Mouse (Mus musculus) induced T-regulatory cell, adult 2 months (primary cell): Measurements from ENCODE around the gene Spata22.
"Not testable (repeated sequence)": the region's sequence is repeated elsewhere in the genome, so short reads cannot be mapped to it uniquely, and the experiment has no call there.

Experiments used
- DNase-seq: peaks from one replicate; pipeline ENCODE4 v3.0.0-alpha.2; 2012; ENCODE audit warnings: low read depth

The Spata22 gene

DNA sequence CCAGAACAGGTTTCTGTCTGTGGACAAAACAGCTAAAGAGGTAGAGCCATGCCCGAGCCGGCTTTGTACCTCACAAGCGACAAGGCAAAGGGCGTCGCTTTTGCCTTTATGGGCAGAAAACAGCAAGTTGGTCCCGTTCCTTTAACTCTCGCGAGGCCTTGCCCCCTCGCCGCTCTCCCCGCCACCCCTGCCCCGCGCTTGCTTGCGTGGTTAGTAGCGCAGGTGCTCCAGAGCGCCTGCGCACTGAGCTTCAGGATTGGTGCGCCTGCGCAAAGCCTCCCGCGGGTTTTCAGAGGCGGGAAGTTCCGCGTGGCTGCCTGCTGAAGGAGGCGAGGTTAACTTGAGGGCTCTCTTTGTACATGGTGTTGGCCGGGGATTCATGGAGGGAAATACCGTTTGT is at the start of gene Spata22, which contains the start of the genes Aspa and Gm49340:
Gene Spata22, plus strand, starts transcription at position 300 of the 400 bp plus-strand sequence.
Gene Aspa, minus strand, starts transcription at position 155 of the 400 bp plus-strand sequence.
Gene Gm49340, plus strand, starts transcription at position 300 of the 400 bp plus-strand sequence.
- no peak for DNase-seq

DNA sequence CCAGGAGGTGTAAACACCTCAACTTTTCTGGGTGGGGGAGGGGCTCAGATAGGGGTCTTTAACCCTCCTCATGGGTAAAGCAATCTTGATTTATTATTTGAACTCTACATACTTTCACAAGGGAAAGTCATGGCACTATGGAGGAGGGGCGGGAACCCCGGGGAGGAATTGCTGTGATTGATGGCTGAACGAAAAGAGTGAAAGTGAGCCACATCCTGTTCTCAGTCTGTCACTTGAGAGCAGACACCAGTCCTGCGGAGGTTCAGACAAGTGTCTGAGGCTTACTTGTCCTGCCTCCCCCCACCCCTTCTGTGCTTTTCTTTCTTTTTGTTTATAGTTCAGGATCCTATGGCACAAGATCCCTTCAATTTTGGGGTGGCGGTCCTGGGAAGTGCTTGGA is 48.8 kb upstream of the Spata22 start:
- peak; percentile 33 for DNase-seq

DNA sequence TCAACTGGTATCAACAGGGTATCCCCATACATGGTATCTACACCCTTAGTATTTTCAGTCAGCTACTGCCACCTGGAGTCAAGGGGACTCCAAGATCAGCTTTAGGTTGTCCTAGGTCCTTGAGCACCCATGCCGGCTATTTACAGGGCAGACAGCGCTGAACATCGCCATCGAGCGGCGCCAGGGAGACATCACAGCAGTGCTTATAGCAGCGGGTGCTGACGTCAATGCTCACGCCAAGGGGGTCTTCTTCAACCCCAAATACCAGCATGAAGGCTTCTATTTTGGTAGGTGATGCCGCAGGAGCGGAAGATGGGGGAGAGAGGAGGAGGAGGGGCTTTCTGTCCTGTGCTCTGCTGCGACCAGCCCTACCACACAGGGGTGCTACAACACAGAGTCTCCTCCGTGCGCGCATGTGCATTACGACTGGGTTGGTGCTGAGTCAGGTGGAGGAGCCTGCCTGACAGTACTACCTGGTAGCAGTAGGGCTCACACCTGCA is 48.0 kb upstream of the Spata22 start:
- peak; percentile 56 for DNase-seq

DNA sequence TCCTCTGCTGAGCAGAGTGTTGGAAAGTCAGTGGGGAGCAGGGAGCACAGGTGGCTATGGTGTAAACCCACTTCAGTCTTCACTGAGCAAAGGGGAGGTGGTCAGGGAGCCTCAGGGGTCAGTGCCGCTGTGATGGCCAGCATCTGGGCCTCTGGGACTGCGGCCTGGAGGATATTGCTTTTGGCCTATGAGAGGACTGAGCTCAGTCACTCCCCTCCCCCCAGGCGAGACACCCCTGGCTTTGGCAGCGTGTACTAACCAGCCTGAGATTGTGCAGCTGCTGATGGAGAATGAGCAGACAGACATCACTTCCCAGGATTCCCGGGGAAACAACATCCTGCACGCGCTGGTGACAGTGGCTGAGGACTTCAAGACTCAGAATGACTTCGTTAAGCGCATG is 46.2 kb upstream of the Spata22 start:
- DNase-seq = no peak

DNA sequence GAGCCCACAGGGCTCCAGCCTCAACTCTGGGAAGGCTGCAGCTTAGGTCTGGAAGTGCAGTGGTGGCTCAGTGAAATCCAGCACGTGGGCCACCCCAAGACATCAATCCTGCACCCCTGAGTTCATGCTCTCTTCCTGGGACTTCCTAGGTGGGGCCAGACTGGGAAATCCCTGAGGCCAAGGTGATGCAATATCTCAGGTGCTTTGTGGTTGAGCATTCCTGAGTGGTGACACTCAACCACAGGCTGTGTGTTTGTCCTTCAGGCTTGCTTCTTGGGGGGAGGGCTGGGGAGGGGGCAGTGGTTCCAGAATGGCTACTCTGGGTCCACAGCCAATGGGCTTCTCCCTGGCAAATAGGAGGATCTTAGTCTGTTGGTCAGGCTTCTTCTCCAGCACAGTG is 45.6 kb upstream of the Spata22 start:
- no peak for DNase-seq

DNA sequence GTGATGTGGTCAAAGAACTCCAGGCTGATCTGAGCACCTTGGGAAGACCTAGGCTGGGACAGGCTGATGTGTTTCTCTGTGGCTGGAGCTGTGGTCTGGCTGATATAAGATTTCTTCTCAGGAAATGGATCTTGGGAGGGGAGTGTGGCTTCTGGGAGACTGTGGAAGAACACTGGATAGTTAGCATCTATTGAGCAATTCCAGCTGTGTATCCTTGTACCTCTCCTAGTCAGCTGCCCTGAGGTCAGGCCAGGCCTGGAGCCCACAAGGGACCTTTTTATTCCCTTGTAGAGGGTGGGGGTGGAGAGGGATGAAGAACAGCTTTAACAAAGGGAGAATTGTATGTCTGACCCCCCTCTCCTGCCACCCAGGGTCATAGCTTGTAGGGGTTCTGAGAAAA is 45.2 kb upstream of the Spata22 start:
- no peak for DNase-seq

DNA sequence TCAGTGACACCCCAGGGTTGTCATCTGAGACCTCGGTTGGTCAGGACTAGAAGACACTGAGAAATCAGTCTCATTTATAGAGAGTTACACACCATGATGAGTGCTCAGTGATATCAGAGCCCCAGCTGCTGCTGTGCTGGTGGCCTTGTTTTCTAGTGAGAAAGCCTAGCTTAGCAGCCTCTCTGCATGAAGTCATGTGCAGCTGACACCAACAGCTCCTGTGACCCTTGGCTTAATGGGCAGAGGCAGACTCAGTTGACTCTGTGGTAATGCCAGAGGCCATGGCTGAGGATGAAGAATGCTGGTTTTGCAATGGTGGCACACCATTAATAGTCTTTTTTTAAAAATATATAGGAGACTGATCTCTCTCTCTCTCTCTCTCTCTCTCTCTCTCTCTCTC is 39.9 kb upstream of the Spata22 start:
- no peak for DNase-seq

DNA sequence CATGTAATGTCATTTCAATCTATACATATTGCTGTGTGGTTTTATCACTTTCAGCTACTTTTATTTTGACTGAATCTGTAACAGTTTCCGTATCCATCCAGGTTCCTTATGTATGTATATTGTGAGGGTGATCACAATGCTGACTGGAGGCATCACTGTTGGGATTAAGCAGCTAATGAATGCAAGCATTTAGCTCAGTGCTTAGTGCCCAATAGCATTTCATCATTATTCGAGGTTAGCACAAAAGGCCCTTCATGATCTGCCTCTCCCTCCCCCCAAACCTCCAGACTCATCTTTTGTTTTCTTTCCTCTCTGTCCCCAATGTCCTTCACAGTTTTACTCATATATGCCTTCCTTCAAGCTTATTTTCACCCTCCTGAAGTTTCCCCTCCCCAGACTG is 26.4 kb upstream of the Spata22 start:
- no peak for DNase-seq

DNA sequence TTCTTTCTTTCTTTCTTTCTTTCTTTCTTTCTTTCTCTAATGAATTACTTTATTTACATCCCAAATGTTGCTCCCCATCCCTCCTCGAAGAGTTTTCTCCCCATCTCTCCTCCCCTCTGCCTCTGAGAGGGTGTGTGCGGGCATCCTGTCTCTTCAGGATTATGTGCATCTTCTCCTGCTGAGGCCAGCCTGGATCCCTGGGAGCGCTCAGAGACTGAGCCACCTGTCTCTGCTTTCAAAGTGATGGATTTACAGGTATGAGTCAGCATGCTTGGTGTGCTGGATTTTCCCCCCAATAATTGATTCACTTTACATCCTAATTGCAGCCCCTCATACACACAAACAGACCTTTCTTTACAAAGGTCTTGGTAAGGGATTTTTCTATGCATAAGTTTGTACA is 13.6 kb upstream of the Spata22 start:
- no peak for DNase-seq

DNA sequence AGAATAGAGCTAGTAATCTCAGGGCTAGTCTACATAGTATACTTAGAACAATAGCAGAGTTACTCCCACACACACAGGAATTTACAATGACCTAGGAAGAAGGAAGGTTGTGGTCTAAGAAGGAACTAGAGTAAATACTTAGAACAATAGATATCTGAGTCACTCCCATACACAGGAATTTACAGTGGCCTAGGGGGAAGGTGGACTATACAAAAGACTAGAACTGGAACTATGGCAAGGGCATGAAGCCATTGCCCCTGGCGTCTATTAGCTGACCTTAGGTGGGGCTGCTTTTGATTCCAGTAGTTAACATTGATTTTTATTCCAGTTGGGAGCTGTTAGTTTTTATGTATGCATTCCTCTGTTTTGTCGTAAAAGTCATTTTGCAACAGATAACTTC is 11.0 kb upstream of the Spata22 start:
- not testable (repeated sequence) for DNase-seq

DNA sequence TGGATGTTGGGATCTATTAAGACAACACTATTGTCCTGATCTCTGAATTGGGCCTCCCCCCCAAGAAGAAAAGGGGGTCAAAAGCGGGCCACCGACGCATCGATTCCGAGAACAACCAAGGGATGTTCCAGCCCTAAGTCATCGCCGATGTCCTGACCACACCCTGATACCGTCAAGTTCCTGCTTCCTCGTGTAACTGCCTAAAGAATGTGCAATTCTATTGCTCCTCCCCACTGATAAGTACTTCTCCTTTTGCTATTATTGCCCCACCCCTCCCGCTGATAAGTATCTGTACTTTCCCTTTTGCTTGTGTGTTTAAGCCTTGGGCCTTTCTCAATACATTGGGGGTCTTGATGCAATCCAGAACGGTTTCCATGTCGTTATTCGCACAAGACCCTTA is 8.5 kb upstream of the Spata22 start:
- not testable (repeated sequence) for DNase-seq

DNA sequence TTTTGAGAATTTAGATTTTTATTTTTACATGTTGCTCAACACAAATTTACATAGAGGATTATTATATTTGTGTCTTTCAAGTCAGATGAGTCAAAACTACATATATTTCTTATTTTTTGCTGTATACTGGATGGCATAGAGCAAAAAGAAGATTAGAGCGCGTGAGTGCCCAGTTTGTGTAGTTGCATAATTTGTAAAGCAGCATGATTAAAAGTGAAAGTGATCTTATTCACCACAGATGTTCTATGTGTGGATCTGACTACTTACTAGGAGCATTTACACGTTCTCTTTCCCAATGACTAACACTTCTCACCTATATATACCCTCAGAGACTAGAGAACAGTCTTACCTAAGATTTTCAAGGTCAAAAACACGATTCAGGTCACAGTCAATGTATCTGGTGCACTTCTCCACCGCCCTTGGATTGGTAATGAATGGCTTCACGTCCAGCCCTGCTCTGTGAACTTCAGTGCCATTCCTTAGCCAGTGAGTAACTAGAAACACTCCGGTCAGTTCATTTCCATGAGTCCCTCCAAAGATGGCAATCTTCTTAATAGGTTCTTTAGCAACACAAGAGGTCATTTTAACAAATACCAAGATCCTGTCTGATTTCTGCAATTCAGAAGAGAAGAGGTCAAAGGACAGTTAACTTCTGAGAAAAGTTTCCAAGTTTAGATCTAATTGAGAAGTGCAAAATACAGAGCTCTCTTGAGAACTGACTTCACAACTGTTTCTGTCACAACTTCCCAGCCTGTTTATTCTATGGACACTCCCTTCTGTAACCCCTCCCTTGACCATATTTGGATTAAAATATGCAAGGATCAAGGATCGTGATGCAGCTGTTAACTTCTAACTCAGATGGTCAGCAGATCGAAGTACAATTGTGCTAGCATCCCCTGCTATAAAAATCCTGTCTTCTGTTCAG is 5.4 kb upstream of the Spata22 start:
- no peak for DNase-seq

DNA sequence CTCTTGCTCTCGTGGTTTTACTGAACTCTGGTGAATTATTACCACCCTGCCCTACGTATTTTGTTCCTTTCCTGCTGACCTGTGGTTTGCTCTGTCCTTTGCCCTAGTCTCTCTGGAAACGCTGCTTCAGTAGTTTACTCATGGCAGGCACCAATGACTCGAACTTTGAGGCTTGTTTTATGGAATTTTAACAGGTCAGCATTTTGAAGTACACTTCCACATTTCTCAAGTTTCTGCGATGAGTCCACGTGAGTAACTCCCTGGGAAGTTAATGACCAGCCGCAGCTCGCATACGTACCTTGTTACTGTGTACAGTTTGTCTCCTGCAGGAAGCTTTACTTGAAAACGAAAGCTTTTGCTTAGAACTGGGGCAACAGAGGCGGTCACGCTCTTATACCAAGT is 3.1 kb upstream of the Spata22 start:
- DNase-seq = peak; percentile 4

DNA sequence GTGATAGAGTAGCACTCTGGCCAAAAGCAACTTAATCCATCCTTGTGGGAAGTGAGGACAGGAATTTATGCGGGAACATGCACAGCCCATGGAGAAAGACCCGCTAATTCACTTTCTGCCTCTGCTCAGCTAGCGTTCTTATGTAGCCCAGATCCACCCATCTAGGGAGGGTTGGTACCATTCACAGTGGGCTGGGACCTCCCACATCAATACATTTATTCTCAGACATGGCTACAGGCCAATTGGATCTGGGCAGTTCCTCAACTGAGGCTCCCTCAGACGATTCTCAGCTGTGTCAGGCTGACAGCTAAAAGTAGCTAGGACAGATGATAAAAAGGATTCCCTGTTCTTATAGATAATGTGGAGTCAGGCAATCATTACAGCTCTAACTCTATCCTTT is 2.2 kb upstream of the Spata22 start:
- DNase-seq = no peak

DNA sequence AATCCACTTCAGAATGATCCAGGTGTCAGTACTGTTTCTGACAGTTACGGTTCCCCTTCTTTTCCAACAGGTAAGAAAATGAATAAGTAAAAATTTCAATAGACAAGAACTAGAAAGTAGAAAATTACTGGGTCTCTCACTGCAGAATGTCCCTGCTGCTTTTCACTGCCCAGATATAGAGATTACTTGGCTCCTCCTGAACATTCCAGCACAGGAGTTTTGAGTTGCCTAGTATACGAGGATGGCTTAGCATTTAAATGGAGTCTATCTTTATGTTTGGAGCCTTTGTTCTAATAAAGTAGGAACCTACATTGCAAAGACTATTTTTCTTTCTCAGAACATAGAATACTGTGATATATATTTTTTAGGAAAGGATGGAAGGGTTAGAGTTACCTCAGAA is 3.8 kb downstream of the Spata22 start:
- no peak for DNase-seq

DNA sequence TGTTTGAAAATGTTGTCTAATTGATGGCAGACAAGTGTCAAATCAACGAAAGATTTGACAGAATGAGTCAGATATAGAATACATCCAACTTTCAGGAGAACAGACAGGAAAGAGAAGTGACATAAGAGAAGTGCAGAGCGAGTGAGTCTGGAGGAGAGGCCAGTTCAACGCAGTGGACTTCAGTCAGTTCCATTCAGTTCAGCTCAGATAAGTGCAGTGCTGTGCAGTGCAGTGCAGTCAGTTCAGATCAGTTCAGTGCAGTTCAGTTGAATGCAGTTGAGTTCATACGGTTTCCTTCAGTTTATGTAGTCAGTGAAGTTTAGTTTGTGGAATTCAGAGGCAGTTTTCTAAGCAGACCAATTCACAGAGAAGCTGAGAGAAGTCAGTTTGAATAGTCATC is 7.4 kb downstream of the Spata22 start:
- no peak for DNase-seq

DNA sequence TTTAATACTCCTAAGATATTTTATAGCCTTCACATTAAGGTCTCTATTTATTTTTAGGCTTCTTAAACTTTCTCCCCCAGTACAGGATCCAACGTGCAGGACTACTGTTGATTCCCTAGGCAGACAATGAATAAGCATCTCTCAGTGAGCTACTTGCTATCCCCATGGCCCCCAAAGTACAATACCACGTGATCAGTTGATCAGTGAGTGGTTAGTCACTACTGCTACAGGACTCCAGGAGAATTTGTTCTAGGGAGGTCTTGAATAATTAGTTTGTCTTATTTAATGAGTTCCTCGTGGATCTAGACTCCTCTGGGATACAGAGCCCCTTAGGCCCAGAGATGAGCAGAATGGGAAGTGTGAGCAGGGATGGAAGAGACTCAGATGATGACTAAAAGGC is 20.9 kb downstream of the Spata22 start, which contains the start of gene Olfr20:
Gene Olfr20, plus strand, starts transcription at position 301 of the 400 bp plus-strand sequence.
- DNase-seq = no peak

DNA sequence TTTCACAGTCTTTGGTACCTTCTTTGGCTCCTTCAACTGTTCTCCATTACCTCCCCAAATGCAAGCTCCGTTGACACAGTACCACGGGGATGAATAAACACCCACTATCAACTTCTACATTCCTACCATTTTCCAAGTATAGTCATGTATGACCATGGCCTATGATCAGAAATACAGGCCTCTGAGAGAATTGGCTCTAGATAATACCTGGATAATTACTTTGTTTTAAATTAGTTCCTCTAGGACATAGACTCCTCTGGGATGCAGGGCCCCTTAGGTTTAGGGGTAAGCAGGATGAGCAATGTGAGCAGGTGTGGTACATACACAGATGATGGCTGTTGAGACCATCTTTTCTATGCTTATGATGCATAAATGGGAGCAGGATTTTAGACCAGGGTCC is 41.4 kb downstream of the Spata22 start, which contains the start of gene Olfr376:
Gene Olfr376, plus strand, starts transcription at position 301 of the 400 bp plus-strand sequence.
- DNase-seq = no peak

DNA sequence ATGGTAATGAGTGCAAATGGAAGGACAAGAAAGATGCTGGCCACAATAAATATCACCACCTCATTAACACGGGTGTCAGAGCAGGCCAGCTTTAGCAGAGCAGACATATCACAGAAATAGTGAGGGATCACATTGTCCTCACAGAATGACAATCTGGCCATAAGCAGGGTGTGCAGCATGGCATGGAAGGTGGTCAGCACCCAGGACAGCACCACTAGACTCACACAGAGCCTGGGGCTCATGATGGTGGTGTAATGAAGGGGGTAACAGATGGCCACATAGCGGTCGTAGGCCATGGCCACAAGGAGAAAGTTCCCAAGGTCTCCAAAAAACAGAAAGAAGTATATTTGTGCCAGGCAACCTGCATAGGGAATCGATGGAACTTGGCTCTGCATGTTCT is 65.8 kb downstream of the Spata22 start:
- DNase-seq = no peak
